Mouse (Mus musculus) G1E (cell line): ENCODE data around the gene Metap2. TPM values are rescaled to one million over a fixed set of nuclear protein-coding genes. Genes with fewer than 3 reads are reported as not detected.

Source experiments
- ATAC-seq: 2 replicates; pipeline ENCODE4 v1.8.0; 2016; ENCODE audit warnings: mild to moderate bottlenecking; ENCODE audit not compliant: insufficient number of reproducible peaks, poor library complexity, low FRiP score, severe bottlenecking; ENCODE audit errors: extremely low read depth
- DNase-seq: peaks from one replicate; pipeline ENCODE4 v3.0.0; 2012; ENCODE audit warnings: low spot score
- H3K27me3 ChIP-seq: 2 replicates; pipeline ENCODE4 v1.6.1; 2012; ENCODE audit warnings: mild to moderate bottlenecking, low read length, inconsistent platforms; ENCODE audit not compliant: insufficient read depth
- H3K36me3 ChIP-seq: replicated peaks from 2 replicates; pipeline ENCODE3; 2012; ENCODE audit warnings: mild to moderate bottlenecking, inconsistent platforms
- H3K4me1 ChIP-seq: 2 replicates; pipeline ENCODE4 v1.6.1; 2012; ENCODE audit warnings: low read depth, low read length, inconsistent platforms, mixed read lengths; ENCODE audit not compliant: insufficient read depth
- H3K4me3 ChIP-seq: 2 replicates; pipeline ENCODE4 v1.5.1; 2012; ENCODE audit warnings: low read depth, mild to moderate bottlenecking, inconsistent platforms, low read length, moderate library complexity, mixed read lengths
- H3K9me3 ChIP-seq: replicated peaks from 2 replicates; pipeline ENCODE4 v1.6.1; 2012; ENCODE audit warnings: inconsistent platforms
- CTCF ChIP-seq: IDR thresholded peaks from 2 replicates; pipeline ENCODE4 v1.5.1; 2012; ENCODE audit warnings: low read depth, low read length, inconsistent platforms, mixed read lengths
- GATA1 ChIP-seq: IDR thresholded peaks from 2 replicates; pipeline ENCODE4 v1.6.1; 2012; ENCODE audit warnings: borderline replicate concordance, low read length, inconsistent platforms, mixed read lengths
- GATA2 ChIP-seq: IDR thresholded peaks from 2 replicates; pipeline ENCODE4 v1.6.1; 2012; ENCODE audit warnings: low read depth, low read length, inconsistent platforms, borderline replicate concordance
- POLR2AphosphoS5 ChIP-seq: IDR thresholded peaks from 2 replicates; pipeline ENCODE4 v1.6.1; 2012; ENCODE audit warnings: low read depth, low read length, inconsistent platforms; ENCODE audit not compliant: insufficient replicate concordance
- TAL1 ChIP-seq: conservative IDR thresholded peaks from 2 replicates; pipeline ENCODE4 v1.6.1; 2012; ENCODE audit warnings: low read depth, low read length, inconsistent platforms, mixed read lengths
- polyA plus RNA-seq: library from polyadenylated mRNA; stranded (reverse); fragments of >175 nt; gene quantifications from 2 replicates; pipeline ENCODE4 v1.2.3, GENCODE M21; 2012
- total RNA-seq, 2 experiments: library from RNA; stranded (forward) in 1 of 2; stranded (reverse) in 1 of 2; fragments of 200-1000 nt in 1 of 2; fragments of >200 nt in 1 of 2; fragmentation: Nextera tagmentation in 1 of 2; gene quantifications; 2 replicates each; pipeline ENCODE4 v1.2.3; 2014 to 2017

Metap2 gene
- 963 and 1,004 TPM in 2 replicates for total RNA-seq (2014; fragmentation: Nextera tagmentation)
- 415 and 523 TPM in 2 replicates for total RNA-seq (2017)
- 728 and 853 TPM in 2 replicates for polyA plus RNA-seq

DNA sequence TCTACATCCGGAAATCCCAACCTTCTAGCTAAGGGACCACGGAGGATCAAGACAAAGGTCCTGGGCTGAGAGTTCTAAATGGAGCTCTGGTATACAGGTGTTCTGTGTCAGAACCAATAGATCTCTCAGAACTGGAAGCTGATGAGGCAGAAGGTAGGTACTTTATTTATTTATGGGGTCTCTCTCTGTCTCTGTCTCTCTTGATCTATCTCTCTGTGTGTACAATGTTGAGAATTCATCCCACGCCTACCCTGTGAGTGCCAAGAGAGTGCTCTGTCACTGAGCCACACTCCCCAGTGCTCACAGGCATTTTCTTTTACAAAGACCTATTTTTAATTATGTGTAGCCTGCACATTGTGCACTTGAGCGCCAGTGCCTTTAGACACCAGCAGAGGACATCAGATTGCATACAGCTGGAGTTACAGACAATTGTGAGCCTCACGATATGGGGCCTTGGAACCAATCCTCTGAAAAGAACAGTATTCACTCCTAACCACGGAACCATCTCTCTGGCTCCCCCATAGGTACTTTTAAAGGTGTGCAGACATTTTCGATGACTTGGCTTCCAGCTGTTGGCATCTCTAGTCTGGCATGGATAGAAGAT, at the start of gene Metap2:
TSS of gene Metap2 (minus strand) at position 51 of the 604 bp plus-strand sequence.
- no peak for DNase-seq
- no peaks in the 10 kb centered on the region for H3K9me3 ChIP-seq
- H3K4me1 ChIP-seq = peaks cover 42% of the 10 kb centered on the region
- TF ChIP-seq GATA2 (no peak), POLR2AphosphoS5 (no peak), GATA1 (no peak), TAL1 (no peak), CTCF (no peak)
- ATAC-seq = no peak
- H3K36me3 ChIP-seq = no peaks in the 10 kb centered on the region
- no peak within 1 kb of the TSS for H3K4me3 ChIP-seq
- H3K27me3 ChIP-seq = no peaks in the 10 kb centered on the region

DNA sequence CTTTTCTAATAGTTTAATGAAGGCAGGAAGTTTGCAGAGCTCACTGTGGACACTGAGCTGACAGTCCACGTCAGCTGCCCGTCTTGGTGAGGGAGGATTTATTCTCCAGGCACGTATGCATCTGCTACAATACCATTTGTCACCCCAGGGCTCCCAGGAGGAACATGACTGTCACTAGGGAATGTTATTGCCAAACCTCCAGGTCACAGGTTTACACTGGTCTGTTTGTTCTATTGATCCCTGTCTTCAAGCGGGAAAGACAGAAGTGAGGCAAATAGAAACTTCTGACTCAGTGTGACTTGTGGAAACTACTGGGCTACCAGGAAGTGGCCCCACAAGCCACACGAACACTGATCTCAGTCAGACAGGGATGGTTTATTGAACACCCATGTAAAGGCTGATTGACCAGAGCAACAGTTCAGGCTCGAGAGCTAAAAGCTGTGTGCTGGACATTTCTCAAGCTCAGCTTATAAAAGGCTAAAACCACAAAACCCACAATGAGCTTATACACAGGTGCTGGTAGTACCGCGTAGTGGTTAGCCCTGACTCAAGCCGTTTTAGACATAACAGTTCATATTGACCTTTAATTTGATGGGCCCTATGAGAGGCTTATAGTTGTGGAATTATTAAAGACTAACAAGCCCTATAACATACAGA, 49.1 kb upstream of the Metap2 start:
- DNase-seq = no peak
- no peak for ATAC-seq
- Histone ChIP-seq H3K9me3 (no peaks in the 10 kb centered on the region), H3K27me3 (peaks cover 14% of the 10 kb centered on the region), H3K4me1 (peaks cover 6% of the 10 kb centered on the region; the same call in 1 of the 2 replicates), H3K4me3 (no peak overlapping the region), H3K36me3 (no peaks in the 10 kb centered on the region)
- TF ChIP-seq GATA1 (no peak), POLR2AphosphoS5 (no peak), GATA2 (no peak), TAL1 (no peak)

DNA sequence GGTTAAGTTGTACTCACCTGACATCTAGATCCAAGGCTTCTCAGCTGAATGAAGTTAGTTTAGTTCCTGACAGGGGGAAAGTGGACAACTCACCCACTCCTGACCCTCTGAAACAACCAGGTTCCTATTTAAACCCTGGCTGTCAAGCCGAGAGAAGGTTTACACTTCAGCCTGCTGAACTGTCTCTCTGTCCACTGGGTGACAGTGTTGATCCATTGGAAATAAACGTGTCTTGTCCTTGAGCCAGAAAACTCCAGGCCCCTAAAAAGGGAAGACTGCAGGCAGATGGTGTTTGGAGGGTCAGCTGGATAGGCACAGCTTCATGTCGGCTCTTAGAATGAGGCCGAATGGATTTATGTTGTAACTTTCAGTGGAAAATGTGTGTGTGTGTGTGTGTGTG, 48.5 kb upstream of the Metap2 start:
- Histone ChIP-seq H3K36me3 (no peaks in the 10 kb centered on the region), H3K9me3 (no peaks in the 10 kb centered on the region), H3K4me1 (peaks cover 6% of the 10 kb centered on the region; the same call in 1 of the 2 replicates), H3K4me3 (no peak overlapping the region), H3K27me3 (peaks cover 14% of the 10 kb centered on the region)
- DNase-seq (no peak), ATAC-seq (no peak)
- TF ChIP-seq POLR2AphosphoS5 = no peak
- no peak for TF ChIP-seq TAL1
- no peak for TF ChIP-seq GATA2
- no peak for TF ChIP-seq GATA1
- no peak for TF ChIP-seq CTCF

DNA sequence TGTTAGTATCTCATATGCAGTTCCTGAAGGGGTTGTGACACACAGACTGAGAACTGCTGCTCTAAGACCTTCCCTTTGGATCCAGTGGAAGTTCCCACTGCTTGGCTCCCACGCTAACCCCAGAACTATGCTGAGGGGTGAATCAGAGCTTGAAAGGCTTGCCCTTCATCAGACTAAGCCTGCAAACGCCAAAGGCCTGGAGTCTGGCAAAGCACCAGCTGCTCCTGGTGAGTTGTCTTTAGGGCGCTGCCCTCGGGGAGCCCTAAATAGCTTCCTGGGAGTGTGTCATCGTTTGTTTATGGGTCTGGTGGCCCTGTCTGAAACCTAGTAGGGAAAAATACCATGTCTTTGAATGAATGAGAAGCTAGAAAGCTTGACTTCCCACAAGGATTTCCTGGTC, 47.3 kb upstream of the Metap2 start:
- Histone ChIP-seq H3K9me3 (no peaks in the 10 kb centered on the region), H3K27me3 (peaks cover 14% of the 10 kb centered on the region), H3K4me1 (peaks cover 3% of the 10 kb centered on the region; the same call in 1 of the 2 replicates), H3K36me3 (no peaks in the 10 kb centered on the region), H3K4me3 (no peak overlapping the region)
- no peak for TF ChIP-seq POLR2AphosphoS5
- no peak for TF ChIP-seq TAL1
- ATAC-seq = no peak
- no peak for DNase-seq

DNA sequence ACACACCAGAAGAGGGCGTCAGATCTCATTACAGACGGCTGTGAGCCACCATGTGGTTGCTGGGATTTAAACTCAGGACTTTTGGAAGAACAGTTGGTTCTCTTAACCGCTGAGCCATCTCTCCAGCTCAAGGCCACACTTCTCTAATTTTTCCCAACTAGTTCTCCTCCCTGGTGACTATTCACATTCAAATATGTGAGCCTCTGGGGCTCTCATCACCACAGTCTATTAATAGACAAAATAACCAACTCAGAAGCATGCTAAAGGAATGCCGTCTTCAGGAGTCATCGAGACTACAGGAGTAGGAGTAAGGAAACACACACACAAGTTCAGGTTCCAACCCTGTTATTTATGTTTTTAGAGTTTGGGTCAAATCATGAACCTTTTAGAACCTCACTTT, 43.4 kb upstream of the Metap2 start:
- Histone ChIP-seq H3K4me1 (no peaks in the 10 kb centered on the region), H3K27me3 (0 out of 2 replicates have a peak, but pooled peaks cover 4% of the 10 kb centered on the region), H3K4me3 (no peak overlapping the region), H3K36me3 (no peaks in the 10 kb centered on the region), H3K9me3 (0 out of 2 replicates have a peak, but pooled peaks cover 2% of the 10 kb centered on the region)
- TF ChIP-seq CTCF (no peak), TAL1 (no peak), GATA1 (no peak), POLR2AphosphoS5 (no peak), GATA2 (no peak)
- DNase-seq (no peak), ATAC-seq (no peak)

DNA sequence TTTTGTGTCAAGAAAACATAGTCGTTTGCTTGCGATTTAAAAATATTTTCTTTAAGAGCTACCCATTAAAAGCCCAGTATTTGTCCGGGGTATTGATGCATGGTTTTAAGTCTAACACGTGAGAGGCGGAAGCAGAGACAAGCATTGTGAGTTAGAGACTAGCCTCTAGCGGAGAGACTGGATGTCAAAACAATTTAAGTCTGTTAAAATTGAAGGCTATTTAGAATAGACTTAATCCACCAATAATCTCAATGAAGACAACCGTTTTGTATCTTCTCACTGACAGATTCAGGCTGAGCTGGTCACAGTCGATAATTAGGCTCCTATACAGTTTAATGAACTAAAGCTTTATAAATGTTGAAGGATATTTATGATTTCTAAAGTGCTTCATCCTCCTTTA, 42.8 kb upstream of the Metap2 start:
- no peak for DNase-seq
- H3K36me3 ChIP-seq = no peaks in the 10 kb centered on the region
- no peak for TF ChIP-seq POLR2AphosphoS5
- TF ChIP-seq GATA1 = no peak
- no peak for TF ChIP-seq CTCF
- no peak for TF ChIP-seq TAL1
- no peak for TF ChIP-seq GATA2
- no peak overlapping the region for H3K4me3 ChIP-seq
- H3K9me3 ChIP-seq = 0 out of 2 replicates have a peak, but pooled peaks cover 2% of the 10 kb centered on the region
- H3K27me3 ChIP-seq = 0 out of 2 replicates have a peak, but pooled peaks cover 3% of the 10 kb centered on the region
- no peaks in the 10 kb centered on the region for H3K4me1 ChIP-seq
- ATAC-seq = no peak
